Mouse (Mus musculus) gastrocnemius, postnatal 36 days (tissue): ENCODE results near the gene Exoc4. TPM values are rescaled to one million over a fixed set of nuclear protein-coding genes. Genes with fewer than 3 reads are reported as not detected.

Experiments
- DNase-seq, 2 experiments: peaks; one replicate each; pipeline ENCODE4 v3.0.0; 2022
- intact Hi-C: fragments of 180-260 bp; cut with DNase I; formaldehyde crosslinking; loops from one replicate; pipeline ENCODE4 v1.15.1; 2025
- total RNA-seq, 2 experiments: library from RNA; stranded (reverse); gene quantifications; 2 replicates each; pipeline ENCODE4 v1.2.3; 2021

Gene Exoc4
- total RNA-seq, 2 experiments from 2014 or later, result 41.7 to 44.2 TPM

DNA sequence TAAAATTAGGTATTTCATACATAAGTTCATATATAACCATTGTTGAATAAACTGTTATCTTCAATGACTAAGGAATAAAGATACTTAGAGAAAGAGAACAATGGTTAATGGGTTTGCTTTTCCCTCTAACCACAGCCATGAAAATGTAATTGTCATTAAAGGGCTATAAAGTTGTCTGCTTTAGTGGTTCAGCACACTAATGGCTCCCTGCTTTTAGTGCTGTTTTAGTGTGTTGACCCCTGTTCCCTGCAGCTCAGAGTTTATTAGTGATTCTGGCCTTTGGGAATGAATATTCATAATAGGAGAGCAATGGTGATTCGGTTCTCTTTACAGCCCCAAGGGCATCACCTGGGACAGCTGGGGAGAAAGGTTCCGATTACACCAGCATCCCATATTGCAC lies 483.3 kb downstream of the Exoc4 start:
- intact Hi-C loops, result no loop called here
- no peak for DNase-seq

- intact Hi-C loops, result no loop called here
- no peak for DNase-seq
These were observed 484.7 kb downstream of the Exoc4 start for GRCm38 (mm10) chr6:33733602-33734001.

- DNase-seq, result no peak
- intact Hi-C loops, result no loop called here
These were observed 485.1 kb downstream of the Exoc4 start for GRCm38 (mm10) chr6:33734032-33734431.

- no peak for DNase-seq
- intact Hi-C loops, result no loop called here
These were observed 490.0 kb downstream of the Exoc4 start for GRCm38 (mm10) chr6:33738857-33739291.

- intact Hi-C loops, result no loop called here
- no peak for DNase-seq
These were observed 490.4 kb downstream of the Exoc4 start for GRCm38 (mm10) chr6:33739304-33739703.

GRCm38 (mm10) chr6:33755976-33756375 lies 507.1 kb downstream of the Exoc4 start:
- DNase-seq, result no peak
- intact Hi-C loops, result no loop called here

- intact Hi-C loops, result no loop called here
These were observed 512.7 kb downstream of the Exoc4 start for GRCm38 (mm10) chr6:33761557-33761956.

GRCm38 (mm10) chr6:33763245-33763644 lies 514.4 kb downstream of the Exoc4 start:
- intact Hi-C loops, result no loop called here
- no peak for DNase-seq

More at GRCm38 (mm10) chr6:33761557-33761956, 512.7 kb downstream of the Exoc4 start:
- no peak for DNase-seq

DNA sequence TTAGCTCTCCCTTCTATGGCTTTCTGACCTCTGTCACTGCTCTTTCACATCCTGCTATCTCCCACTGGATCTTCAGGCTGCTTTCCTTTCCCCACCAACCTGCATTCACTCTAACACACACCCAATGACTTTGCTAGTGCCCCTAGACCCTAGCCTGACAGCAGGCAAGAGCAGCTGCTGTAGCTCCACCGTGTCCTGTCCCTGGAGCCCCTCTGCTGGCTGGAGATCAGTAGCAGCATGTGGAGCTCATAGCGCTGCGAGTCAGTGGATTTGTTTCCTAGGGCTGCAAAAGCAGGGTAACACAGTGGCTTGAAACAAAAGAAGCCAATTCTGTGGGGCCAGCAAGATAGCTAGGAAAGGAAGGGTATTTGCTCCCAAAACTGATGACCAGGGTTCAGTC lies 515.1 kb downstream of the Exoc4 start:
- DNase-seq, result no peak
- intact Hi-C loops, result no loop called here

GRCm38 (mm10) chr6:33769251-33769650 lies 520.4 kb downstream of the Exoc4 start:
- intact Hi-C loops, result no loop called here

DNA sequence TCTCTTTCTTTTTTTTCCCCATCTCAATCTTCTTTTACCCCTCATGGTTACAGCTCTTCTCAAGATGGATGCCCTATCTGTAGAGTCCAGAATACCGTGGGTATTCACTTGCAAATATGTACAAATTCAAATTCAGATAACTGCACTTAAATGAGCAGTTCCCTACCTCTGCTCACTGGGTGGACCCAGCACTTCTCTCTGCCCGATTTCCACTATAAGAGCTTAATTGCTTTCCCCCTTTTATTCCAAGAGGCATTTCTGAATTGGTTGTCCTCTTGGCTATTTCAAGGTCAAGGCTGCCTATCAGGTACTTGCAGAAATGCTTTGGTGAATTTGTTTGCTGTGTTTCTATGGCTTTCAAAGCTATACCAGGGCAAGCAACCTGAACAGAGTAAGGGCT lies 521.1 kb downstream of the Exoc4 start:
- no peak for DNase-seq
- intact Hi-C loops, result no loop called here

More at GRCm38 (mm10) chr6:33769251-33769650, 520.4 kb downstream of the Exoc4 start:
- DNase-seq, result no peak

DNA sequence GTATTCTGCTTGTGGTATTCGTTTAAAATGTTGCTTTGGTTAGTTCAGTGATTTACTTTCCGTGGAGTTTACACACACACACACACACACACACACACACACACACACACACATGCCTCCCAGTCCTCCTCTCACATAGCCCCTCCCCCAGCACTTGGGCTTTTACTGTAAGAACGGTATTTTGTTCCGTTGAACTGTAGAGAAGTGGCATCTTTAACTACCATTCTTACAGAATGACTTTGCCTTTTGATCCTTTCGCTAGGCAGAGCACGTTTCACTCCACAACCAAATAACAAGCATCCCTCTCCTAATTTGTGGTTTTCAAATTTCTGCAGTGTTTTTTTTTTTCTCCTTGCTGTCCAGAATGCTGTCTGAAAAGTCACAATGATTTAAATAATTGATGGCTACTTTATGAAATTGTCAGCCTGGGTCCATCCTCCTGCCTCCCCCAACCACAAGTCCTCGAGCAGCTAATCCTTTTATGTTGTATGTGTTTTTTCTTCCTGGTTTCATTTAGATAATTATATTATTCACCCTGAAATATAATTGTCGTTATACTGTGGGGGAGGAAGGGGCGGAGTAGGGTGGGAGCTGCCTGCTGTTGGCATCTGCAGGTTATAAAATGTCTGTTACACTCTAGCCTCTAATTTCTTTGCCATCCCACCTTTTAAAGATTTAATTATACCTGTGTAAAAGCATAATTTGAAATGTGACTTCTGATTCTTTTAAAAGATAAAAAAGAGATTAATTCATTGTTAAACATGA lies 523.8 kb downstream of the Exoc4 start:
- DNase-seq, result no peak
- intact Hi-C loops, result no loop called here

DNA sequence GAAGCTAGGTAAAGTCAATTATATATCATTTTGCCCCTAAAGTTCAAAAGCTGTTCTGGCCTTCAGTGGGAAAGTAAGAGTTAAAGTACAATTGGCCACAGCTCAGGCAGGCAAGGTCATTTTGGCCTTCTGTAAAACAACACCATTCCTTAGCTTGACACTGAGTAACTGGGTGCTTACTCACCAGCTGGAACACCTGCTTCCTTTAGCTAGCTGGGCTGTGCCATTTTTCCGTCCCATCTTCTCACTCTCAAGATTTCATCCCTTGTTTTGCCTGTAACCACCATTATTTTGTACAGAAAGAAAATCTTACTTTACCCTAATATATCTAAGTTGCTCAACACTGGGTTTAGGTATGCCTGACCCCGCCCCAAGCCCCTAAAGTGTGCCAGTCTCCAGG lies 543.7 kb downstream of the Exoc4 start:
- intact Hi-C loops, result no loop called here
- DNase-seq, result no peak

- intact Hi-C loops, result no loop called here
- DNase-seq, result no peak
These were observed 552.4 kb downstream of the Exoc4 start for GRCm38 (mm10) chr6:33801254-33801653.

- intact Hi-C loops, result no loop called here
These were observed 554.7 kb downstream of the Exoc4 start for GRCm38 (mm10) chr6:33803481-33804098.

GRCm38 (mm10) chr6:33804775-33805174 lies 555.9 kb downstream of the Exoc4 start:
- intact Hi-C loops, result no loop called here
- no peak for DNase-seq

More at GRCm38 (mm10) chr6:33803481-33804098, 554.7 kb downstream of the Exoc4 start:
- DNase-seq, result no peak

- no peak for DNase-seq
These were observed 557.3 kb downstream of the Exoc4 start for GRCm38 (mm10) chr6:33806072-33806782.

GRCm38 (mm10) chr6:33814386-33814785 lies 565.5 kb downstream of the Exoc4 start:
- intact Hi-C loops, result no loop called here
- DNase-seq, result no peak

More at GRCm38 (mm10) chr6:33806072-33806782, 557.3 kb downstream of the Exoc4 start:
- intact Hi-C loops, result no loop called here

- DNase-seq, result no peak
- intact Hi-C loops, result no loop called here
These were observed 574.3 kb downstream of the Exoc4 start for GRCm38 (mm10) chr6:33823171-33823570.

DNA sequence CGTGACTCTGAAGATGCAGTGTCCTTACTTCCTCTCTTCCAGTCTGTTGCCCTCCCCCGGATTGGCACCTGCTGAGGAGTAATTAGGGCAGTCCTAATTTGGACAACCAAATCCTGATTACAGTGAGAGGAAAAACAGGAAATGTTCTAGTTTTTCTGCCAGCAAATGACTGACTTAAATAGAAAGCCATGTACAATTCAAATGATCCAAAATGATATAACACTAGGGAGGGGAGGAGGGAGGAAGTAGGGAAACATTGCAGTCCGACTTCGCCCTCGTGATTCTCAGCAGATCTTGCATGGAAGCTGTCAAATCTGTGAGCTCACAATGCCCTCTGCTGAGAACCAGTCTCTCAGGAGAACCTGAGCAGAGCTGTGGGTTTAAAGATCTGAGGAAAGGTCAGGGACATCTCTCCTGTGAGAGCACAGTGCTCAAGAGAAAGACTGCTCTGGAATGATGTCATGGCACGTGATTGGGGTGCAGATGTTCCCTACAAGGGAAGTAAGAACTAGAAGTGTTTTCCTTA lies 575.0 kb downstream of the Exoc4 start:
- DNase-seq, result peak in 1 of 2 experiments; percentile 14
- intact Hi-C loops, result no loop called here

- intact Hi-C loops, result no loop called here
- DNase-seq, result no peak
These were observed 579.6 kb downstream of the Exoc4 start for GRCm38 (mm10) chr6:33828499-33828898.
